Mouse (Mus musculus) heart, postnatal 0 days (tissue): ENCODE results near the gene Ddx4. TPM values are rescaled to one million over a fixed set of nuclear protein-coding genes. Genes with fewer than 3 reads are reported as not detected.

Experiments
- ATAC-seq: fragments of 200-750 bp; cut with Nextera tagmentation; 2 replicates; pipeline ENCODE4 v1.8.0; 2017; ENCODE audit warnings: low read depth, moderate number of reproducible peaks, moderate library complexity; ENCODE audit not compliant: insufficient read depth
- DNase-seq: peaks from one replicate; pipeline ENCODE4 v3.0.0-alpha.2; 2016; ENCODE audit warnings: low spot score
- H3K27ac ChIP-seq: fragments of 300-500 bp; sonication (generic); 2 replicates; pipeline ENCODE4 v1.5.1; 2014; ENCODE audit warnings: low read depth, mild to moderate bottlenecking
- H3K27me3 ChIP-seq: fragments of 300-500 bp; sonication (generic); 2 replicates; pipeline ENCODE4 v1.6.1; 2014; ENCODE audit warnings: low read length, mixed read lengths; ENCODE audit not compliant: control insufficient read depth, insufficient read depth
- H3K36me3 ChIP-seq: fragments of 300-500 bp; sonication (generic); replicated peaks from 2 replicates; pipeline ENCODE4 v1.6.1; 2014; ENCODE audit warnings: low read length, mixed read lengths; ENCODE audit not compliant: control insufficient read depth, insufficient read depth
- H3K4me1 ChIP-seq: fragments of 300-500 bp; sonication (generic); 2 replicates; pipeline ENCODE4 v1.6.1; 2014; ENCODE audit warnings: antibody characterized with exemption; ENCODE audit not compliant: control insufficient read depth, insufficient read depth
- H3K4me2 ChIP-seq: fragments of 300-500 bp; sonication (generic); 2 replicates; pipeline ENCODE4 v1.6.1; 2014; ENCODE audit warnings: low read depth, mild to moderate bottlenecking, low read length, moderate library complexity
- H3K4me3 ChIP-seq: fragments of 300-500 bp; sonication (generic); 2 replicates; pipeline ENCODE4 v1.5.1; 2014; ENCODE audit warnings: low read depth, low read length
- H3K9ac ChIP-seq: fragments of 300-500 bp; sonication (generic); replicated peaks from 2 replicates; pipeline ENCODE4 v1.6.1; 2014; ENCODE audit warnings: low read depth, low read length, mixed read lengths
- H3K9me3 ChIP-seq: fragments of 300-500 bp; sonication (generic); replicated peaks from 2 replicates; pipeline ENCODE4 v1.6.1; 2016; ENCODE audit warnings: low read length; ENCODE audit not compliant: control insufficient read depth
- CTCF ChIP-seq: IDR thresholded peaks from 2 replicates; pipeline ENCODE4 v1.5.1; 2016; ENCODE audit warnings: antibody characterized with exemption, control low read depth, low read depth
- EP300 ChIP-seq: IDR thresholded peaks from 2 replicates; pipeline ENCODE4 v1.6.1; 2016; ENCODE audit warnings: antibody characterized with exemption, low read depth
- WGBS: fragments of 180-500 bp; shearing (Covaris S2); extraction: QIAGEN DNeasy Blood & Tissue Kit; methylation state at CpG from one replicate; pipeline ENCODE4 v1.1.7; 2014; 5-methylcytosine and 5-hydroxymethylcytosine counted together
- polyA plus RNA-seq: library from polyadenylated mRNA; unstranded; fragments of >200 nt; fragmentation: Nextera tagmentation; extraction: Ambion mirVana; gene quantifications from 2 replicates; pipeline ENCODE4 v1.2.1, GENCODE M21; 2015
- total RNA-seq: library from RNA; depleted of rRNA; stranded (reverse); fragments of >200 nt; gene quantifications from 2 replicates; pipeline ENCODE4 v1.2.3, GENCODE M21; 2014; ENCODE audit warnings: low replicate concordance

Gene Ddx4
- total and polyA plus RNA-seq, 2 experiments from 2014 or later, result 0.16 TPM; not detected in 1

DNA sequence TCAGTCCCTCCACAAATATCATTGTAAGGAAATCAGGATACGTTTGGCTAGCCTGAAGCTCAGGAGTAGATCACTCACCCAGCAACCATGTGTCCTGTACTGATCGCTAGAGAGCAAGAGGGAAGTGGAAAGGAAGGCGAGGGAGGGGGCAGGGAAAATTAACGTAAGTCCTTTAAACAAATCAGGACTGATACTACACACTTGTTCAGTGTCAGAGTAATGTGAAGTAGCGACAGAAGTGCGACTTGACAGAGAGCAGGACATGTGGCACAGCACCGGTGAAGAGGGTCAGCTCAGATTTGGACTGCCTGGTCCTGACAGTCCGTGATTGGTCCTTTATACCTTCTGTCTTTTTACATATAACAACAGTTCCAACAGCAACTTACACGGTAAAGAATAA lies 14.9 kb upstream of the Ddx4 start:
- no peak for TF ChIP-seq EP300
- TF ChIP-seq CTCF, result no peak
- no peak overlapping the region for H3K27ac ChIP-seq
- H3K9ac ChIP-seq, result 0 out of 2 replicates have a peak overlapping the region, but pooled peaks have one; percentile 8
- WGBS, result 26% methylated on average over 9 of the region's 9 CpGs
- peak overlapping the region; percentile 45 for H3K4me2 ChIP-seq
- DNase-seq (peak; percentile 42), ATAC-seq (peak; percentile 85)
- H3K4me1 ChIP-seq, result no peaks in the 10 kb centered on the region
- H3K4me3 ChIP-seq, result no peak overlapping the region
- peaks cover 22% of the 10 kb centered on the region for H3K36me3 ChIP-seq
- no peaks in the 10 kb centered on the region for H3K27me3 ChIP-seq
- no peaks in the 10 kb centered on the region for H3K9me3 ChIP-seq

- 72% methylated on average over 10 of the region's 10 CpGs for WGBS
- ATAC-seq (no peak), DNase-seq (no peak)
- TF ChIP-seq EP300 (no peak), CTCF (no peak)
- Histone ChIP-seq H3K27ac (no peak overlapping the region), H3K36me3 (peaks cover 22% of the 10 kb centered on the region), H3K4me1 (no peaks in the 10 kb centered on the region), H3K9me3 (no peaks in the 10 kb centered on the region), H3K9ac (0 out of 2 replicates have a peak overlapping the region, but pooled peaks have one; percentile 8), H3K4me3 (no peak overlapping the region), H3K27me3 (no peaks in the 10 kb centered on the region), H3K4me2 (peak overlapping the region; percentile 45)
Measured at GRCm38 (mm10) chr13:112666433-112667024, 14.3 kb upstream of the Ddx4 start.

GRCm38 (mm10) chr13:112661687-112662086 lies 9.4 kb upstream of the Ddx4 start:
- H3K4me1 ChIP-seq, result no peaks in the 10 kb centered on the region; the same call in 1 of the 2 replicates
- no peaks in the 10 kb centered on the region for H3K36me3 ChIP-seq
- ATAC-seq (no peak), DNase-seq (no peak)
- WGBS, result 65% methylated on average over 2 of the region's 2 CpGs
- H3K9me3 ChIP-seq, result no peaks in the 10 kb centered on the region
- H3K27ac ChIP-seq, result no peak overlapping the region
- H3K9ac ChIP-seq, result no peak overlapping the region
- no peak overlapping the region for H3K4me3 ChIP-seq
- TF ChIP-seq EP300 (no peak), CTCF (no peak)
- H3K27me3 ChIP-seq, result no peaks in the 10 kb centered on the region
- H3K4me2 ChIP-seq, result peak overlapping the region; percentile 69; the same call in 1 of the 2 replicates

DNA sequence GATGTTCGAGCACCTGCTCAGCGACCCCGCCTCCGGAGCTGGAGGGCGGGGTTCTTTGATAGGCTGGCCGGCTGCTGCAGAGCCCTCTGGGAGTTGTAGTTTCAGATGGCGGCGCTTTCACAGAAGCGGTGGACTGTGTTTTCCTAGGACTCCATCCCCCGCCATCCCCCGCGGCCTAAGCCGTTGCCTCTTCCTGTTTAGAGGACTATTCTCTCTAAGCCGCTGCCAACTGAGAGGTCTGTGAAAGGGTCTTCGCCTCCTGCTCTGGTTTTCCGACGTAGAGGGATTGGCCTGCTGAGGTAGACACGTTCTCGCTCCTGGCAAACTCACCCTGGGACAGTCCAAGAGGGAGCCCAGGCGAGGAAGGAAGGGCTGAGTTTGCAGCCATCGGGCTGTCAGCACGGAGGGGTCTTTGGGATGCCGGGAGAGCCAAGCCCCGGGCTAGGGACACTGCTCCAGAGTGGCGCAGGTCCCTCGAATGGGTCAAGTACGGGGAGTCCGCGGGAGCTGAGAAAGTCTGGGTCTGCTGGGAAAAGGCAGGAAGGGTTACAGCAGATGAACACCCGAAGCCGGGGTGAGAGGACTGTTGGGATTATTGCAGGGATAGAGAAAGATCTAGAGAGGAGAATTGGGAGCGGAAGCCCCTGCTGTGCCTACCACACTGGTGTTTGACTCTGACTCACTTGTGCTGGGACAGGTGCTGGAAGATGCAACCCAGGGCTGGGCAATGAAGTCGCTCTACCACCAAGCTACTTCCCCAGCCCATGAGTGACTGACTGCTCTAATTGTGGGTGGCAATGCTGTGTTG lies 8.5 kb upstream of the Ddx4 start, which contains the start of gene Slc38a9:
TSS of gene Slc38a9 (plus strand) at position 178 of the 808 bp plus-strand sequence.
- ATAC-seq (peak; percentile 99), DNase-seq (peak; percentile 96)
- H3K4me1 ChIP-seq, result no peaks in the 10 kb centered on the region; the same call in 1 of the 2 replicates
- no peaks in the 10 kb centered on the region for H3K9me3 ChIP-seq
- H3K27me3 ChIP-seq, result no peaks in the 10 kb centered on the region
- under 1% methylated on average over 33 of the region's 33 CpGs for WGBS
- peak within 1 kb of the TSS; percentile 59 for H3K4me3 ChIP-seq
- H3K9ac ChIP-seq, result peak within 1 kb of the TSS; percentile 63
- peak within 1 kb of the TSS; percentile 56 for H3K27ac ChIP-seq
- H3K4me2 ChIP-seq, result peak within 1 kb of the TSS; percentile 69
- TF ChIP-seq EP300 (no peak), CTCF (no peak)
- no peaks in the 10 kb centered on the region for H3K36me3 ChIP-seq

GRCm38 (mm10) chr13:112659986-112660573 lies 7.8 kb upstream of the Ddx4 start:
- H3K4me2 ChIP-seq, result peak overlapping the region; percentile 69
- no peaks in the 10 kb centered on the region; the same call in 1 of the 2 replicates for H3K4me1 ChIP-seq
- peak overlapping the region; percentile 59 for H3K4me3 ChIP-seq
- no peak for TF ChIP-seq CTCF
- TF ChIP-seq EP300, result no peak
- DNase-seq (no peak), ATAC-seq (peak; percentile 54; the same call in 1 of the 2 replicates)
- H3K36me3 ChIP-seq, result no peaks in the 10 kb centered on the region
- H3K9ac ChIP-seq, result 0 out of 2 replicates have a peak overlapping the region, but pooled peaks have one; percentile 63
- 3% methylated on average over 10 of the region's 10 CpGs for WGBS
- no peak overlapping the region for H3K27ac ChIP-seq
- H3K27me3 ChIP-seq, result no peaks in the 10 kb centered on the region
- H3K9me3 ChIP-seq, result no peaks in the 10 kb centered on the region
